Mouse (Mus musculus): Measurements from ENCODE around the gene Rpl4.
"Not testable (repeated sequence)": the region's sequence is repeated elsewhere in the genome, so short reads cannot be mapped to it uniquely, and the experiment has no call there.

Gene Rpl4

DNA sequence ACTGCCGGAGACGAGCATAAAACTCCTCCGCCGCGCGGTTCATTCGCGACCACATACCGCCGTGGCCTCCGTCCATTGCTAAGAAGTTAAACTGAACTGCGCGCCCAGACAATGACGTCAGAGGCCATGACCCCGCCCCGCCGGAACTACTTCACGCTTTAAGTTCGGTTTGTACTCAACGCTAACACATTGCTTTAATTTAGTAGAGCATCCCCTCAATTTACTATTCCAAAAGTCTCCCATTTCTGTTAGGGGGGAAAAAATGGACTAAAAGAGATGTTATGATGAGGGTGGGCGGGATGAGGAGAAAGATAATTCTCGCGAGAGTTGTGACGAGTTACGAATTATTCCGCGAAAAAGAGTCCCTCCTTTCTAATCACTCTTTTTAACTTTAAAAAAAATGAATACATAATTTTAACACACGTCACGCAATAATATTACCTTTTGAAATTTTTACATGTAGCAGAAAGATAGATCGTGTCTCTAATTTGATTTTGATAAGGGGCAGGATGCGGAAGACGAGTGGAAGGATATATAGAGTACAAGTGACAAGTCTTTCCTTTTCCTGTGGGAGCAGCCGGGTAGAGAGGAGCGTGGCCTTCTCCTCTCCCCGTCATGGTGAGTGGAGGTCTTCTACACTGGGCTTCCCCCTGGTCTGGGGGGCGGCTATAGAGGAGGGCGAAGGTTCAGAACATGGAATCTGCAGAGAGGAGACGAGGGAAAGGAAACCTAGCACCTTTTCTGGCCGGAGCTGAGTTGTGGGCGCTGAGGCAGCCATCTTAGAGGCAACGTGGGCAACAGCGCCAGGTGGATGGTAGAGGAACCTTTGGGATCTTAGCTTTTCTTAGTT, at the start of gene Rpl4, which contains the start of gene Zwilch:
TSS of gene Rpl4 (plus strand) at position 560 of the 850 bp plus-strand sequence.
TSS of gene Zwilch (minus strand) at position 289 of the 850 bp plus-strand sequence.
- peak; percentile 93 for DNase-seq (ENCODE audit: low spot score)

DNA sequence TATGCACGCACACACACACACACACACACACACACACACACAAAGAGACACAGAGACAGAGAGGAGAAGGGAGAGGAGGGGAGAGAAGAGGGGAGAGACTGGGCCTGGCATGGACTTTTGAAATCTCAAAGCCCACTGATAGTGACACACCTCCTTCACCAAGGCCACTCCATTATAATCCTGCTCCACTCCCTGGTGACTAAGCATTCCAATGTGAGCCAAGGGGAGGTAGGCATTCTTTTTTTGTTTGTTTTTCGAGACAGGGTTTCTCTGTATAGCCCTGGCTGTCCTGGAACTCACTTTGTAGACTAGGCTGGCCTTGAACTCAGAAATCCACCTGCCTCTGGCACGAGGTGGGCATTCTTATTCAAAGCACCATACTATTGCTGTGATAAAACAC, 48.3 kb upstream of the Rpl4 start:
- not testable (repeated sequence) for DNase-seq (ENCODE audit: low spot score)

DNA sequence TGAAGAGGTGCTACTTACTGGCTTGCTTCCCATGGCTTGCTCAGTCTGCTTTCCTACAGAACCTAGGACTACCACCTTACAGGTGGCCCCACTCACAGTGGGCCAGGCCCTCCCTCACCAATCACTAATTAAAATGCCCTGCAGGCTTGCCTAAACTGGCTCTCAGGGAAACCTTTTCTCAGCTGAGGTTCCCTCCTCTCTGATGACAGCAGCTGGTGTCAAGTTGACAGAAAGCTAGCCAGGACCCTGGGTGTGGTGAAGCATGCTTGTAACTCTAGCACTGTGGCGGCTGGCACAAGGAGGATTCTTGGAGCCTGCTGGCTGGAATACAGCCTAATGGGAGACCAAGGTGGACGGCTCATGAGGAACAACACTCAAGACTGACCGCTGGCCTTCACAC, 47.9 kb upstream of the Rpl4 start:
- no peak for DNase-seq (ENCODE audit: low spot score)

DNA sequence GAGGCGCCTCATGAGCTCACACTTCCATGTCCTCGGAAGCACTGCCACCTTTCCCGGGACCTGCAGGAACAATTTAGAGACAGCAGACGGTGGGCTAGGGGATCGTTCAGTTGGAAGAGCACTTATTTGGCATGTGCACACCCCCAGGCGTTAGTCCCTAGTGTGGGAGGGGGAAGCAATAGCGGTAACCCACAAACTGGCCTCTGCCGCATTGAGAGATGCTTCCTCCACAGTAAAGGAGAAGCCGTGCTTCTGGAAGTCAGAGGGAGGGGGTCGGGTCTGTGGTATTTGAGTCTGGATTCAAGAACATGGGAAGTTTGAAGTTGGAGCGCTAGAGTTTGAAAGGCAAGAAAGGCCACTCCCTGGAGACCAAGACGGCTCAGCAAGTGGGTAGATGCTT, 47.1 kb upstream of the Rpl4 start:
- DNase-seq (ENCODE audit: low spot score): no peak

DNA sequence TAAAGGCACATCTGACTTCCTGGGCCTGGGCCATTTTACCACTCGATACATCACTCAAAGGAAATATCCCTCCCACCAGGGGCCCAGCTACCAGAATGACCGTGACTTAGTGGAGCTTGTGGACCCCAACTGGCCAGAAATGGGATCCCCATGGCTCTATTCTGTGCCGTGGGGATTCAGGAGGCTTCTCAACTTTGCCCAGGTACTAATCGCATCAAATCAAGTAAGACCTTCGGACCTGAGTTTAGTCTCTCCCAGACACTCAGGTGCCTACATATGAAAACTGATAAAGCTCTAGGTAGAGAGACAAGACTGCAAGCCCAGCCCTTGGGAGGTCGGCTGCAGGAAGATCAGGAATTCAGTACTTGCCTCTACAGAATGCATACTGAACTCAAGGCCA, 41.6 kb upstream of the Rpl4 start:
- DNase-seq (ENCODE audit: low spot score): no peak

DNA sequence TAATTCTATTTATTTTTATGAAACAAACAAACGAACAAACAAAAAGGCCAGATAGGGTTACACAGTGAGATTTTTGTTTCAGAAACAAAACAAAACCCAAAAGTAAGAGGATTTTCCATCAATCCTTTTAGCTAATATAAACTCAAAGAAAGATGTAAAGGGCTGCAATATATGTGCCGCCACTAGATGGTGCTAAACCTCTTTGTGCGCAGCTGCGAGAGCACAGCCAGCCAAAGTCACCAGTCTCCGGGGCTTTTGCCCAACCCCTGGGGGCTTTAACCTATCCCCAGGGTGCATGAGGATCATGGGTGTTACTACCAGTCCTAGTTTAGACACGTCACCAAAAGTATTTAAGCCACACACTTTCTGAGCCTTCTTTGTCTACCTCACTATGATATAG, 34.3 kb upstream of the Rpl4 start:
- peak; percentile 23 for DNase-seq (ENCODE audit: low spot score)

DNA sequence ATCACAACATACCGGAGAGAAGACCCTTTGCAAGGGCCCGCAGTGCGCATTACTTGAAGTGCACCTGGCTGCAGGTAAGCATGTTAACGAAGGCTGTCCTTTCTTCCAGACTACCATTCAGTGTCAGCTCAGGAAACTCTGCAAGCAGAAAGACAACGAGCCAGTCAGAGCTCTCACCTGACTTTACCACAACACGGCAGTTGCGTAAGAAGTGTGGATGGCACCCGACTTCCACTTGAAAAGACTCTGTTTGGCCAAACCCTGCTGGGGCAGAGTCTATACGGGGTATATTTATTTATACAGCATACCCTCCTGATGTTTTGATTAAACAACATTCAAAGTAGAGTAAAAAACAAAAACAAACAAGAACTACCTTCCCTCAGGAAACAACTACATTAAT, 33.3 kb upstream of the Rpl4 start:
- DNase-seq (ENCODE audit: low spot score): no peak

DNA sequence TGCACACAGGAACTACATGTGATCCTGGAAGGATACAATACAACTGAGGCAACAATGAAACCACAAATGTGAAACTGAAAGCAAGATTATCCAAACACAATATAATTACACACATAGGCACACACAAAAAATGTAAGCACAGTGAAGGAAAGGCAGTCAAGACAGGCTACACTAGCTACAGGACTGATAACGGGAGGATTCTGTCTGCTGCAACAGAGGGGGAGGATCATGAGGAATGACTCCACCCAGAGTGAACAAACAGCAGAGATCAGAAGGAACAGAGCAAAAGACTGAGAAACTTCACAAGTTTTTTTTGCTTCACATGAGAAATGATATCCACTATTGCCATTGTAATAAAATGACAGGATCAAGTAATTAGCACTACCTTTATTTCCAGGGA, 16.5 kb upstream of the Rpl4 start:
- DNase-seq (ENCODE audit: low spot score): no peak

DNA sequence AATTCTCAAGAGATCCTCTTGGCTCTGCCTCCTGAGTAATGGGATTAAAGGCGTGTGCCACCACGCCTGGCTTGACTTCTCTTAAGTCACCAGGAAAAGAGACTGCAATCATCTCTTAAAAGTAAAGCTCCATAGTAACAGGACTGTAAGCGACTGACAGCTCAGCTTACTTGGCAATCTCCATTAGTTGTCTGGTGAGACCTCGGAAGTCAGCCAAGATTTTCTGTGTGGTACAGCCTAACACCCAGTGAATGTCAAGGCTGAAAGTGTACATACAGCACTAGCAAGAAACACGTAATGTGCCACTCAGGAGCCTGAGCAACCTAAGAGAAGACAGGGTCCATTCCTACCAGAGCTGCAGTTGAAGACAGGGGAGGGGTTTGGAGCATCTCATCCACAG, 12.7 kb upstream of the Rpl4 start:
- no peak for DNase-seq (ENCODE audit: low spot score)

DNA sequence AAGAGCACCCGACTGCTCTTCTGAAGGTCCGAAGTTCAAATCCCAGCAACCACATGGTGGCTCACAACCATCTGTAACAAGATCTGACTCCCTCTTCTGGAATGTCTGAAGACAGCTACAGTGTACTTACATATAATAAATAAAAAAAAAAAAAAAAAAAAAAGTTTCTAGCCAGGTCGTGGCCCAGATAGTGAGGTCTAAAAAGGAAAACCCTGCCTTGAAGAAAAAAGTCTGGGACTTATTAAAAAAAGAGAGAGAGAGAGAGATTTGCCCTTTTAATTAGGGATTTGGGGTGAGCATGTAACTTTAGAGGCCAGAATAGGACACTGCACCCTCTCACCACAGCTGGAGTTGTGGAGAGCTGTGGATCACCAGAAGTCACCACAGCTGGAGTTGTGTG, 3.2 kb upstream of the Rpl4 start:
- not testable (repeated sequence) for DNase-seq (ENCODE audit: low spot score)

DNA sequence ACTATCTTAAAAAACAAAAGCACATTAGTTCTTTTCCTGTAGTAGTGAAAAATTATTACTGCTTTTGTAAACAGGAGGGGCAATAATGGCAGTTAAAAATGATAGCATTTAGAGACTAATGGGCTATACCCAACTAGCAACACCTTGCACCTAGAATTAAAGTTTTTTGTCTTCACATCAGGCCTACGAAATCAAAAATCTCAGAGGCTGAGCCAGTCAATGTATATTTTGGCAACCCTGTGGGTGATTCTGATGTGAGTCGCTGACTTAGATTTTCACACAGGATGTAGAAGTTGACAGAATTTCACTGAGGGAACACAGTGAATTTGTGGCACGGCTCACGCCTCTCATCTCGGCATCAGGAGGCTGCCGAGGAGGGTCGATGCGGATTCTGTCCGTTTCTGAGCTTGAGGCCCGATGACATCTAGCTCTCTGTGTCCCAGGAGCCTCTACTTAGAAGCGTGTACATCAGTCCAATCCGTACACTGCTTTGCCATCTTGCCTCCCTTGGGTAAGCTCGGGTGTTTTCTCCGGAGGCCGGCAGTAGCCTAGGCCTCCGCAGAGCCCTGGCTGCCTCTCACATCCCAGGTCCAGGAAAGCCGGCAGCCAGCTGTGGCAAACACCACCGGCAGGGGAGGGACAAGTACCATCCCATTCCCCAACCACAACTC, 895 bp upstream of the Rpl4 start:
- no peak for DNase-seq (ENCODE audit: low spot score)

DNA sequence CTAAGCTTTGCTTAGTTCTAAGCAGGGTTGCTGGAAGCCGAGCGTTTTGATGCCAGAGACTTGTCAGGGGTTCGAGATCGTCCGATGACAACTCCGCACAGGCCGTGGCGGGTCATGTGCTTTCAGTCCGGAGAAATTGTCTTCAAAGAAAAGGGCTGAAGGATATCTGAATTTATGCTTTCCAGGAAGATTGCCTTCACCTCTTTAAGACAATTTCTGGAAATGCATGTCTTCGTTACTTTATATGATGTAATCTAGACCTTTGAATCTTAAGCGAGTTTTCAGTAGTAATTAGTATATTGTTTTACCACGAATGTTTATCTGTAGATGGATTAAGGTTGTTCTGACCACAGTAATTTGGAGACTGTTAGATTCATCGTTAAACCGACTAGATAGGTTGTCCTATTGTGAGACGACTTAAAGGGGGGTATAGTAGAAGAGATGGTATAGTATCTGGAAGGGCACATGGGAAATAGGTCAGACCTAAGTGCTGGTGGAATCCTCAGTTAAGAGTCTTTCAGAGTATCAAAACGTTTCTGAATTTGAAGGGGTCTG, 568 bp downstream of the Rpl4 start:
- DNase-seq (ENCODE audit: low spot score): no peak

DNA sequence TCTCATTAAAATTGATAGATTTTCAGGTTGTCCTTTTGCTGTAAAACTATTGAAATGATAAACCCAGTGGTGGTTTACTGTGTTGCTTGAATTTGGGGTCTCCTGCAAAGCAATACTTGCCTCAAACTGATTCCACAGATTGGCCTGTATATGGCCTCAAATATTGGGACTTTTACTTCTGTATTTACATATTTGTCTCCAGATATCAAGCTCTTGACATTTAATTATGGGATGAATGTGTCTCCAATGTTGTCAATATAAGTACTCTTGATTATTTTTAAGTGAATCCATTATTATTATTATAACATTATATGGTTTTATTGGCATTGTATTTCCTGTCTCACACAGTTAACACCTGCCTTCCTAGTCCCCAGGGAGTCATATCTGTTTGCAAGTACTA, 1.2 kb downstream of the Rpl4 start:
- DNase-seq (ENCODE audit: low spot score): no peak

DNA sequence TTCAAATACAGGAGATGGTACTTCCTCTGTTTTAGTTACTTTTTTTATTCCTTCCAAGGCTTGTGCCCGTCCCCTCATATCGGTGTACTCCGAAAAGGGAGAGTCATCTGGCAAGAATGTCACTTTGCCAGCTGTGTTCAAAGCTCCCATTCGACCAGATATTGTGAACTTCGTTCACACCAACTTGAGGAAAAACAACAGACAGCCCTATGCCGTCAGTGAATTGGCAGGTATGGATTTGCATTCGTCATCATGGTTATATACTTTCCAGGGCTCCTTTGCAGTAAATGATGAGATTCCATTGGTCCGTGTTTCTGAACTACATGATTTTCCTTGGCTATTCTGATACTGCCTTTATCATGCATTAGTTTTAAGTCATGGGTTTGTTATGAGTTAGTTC, 1.6 kb downstream of the Rpl4 start:
- DNase-seq (ENCODE audit: low spot score): no peak

DNA sequence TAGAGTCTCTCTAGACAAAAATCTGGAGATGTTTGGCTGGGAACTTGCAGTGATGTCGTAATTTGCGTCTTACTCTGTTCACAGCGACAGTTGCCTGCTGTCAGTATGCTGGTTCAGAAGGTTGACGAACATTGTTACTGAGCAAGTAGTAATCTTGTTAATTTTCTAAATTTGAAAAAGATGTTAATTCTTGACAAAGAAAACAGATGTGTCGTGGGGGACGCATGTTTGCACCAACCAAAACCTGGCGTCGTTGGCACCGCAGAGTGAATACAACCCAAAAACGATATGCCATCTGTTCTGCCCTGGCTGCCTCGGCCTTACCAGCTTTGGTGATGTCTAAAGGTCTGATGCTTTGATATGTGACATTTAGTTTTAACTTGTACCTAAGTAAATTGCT, 2.2 kb downstream of the Rpl4 start:
- no peak for DNase-seq (ENCODE audit: low spot score)

DNA sequence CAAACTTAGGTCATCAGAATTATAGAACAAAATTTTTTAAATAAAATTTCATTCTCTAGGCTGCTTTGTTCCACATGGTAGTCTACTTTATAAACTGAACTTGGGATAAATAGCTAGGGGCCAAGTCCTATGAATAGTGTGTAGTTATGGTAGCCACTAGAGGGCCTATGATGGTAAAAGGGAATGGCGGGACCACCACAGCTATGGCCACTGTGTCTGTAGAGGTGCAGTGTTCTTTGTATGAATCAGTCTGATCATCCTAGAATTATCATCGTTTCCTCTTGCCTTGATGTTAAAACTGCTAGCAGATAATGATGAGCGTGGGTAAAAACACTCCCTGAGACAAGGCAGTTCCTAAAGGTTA, 5.4 kb downstream of the Rpl4 start:
- peak; percentile 77 for DNase-seq (ENCODE audit: low spot score)

DNA sequence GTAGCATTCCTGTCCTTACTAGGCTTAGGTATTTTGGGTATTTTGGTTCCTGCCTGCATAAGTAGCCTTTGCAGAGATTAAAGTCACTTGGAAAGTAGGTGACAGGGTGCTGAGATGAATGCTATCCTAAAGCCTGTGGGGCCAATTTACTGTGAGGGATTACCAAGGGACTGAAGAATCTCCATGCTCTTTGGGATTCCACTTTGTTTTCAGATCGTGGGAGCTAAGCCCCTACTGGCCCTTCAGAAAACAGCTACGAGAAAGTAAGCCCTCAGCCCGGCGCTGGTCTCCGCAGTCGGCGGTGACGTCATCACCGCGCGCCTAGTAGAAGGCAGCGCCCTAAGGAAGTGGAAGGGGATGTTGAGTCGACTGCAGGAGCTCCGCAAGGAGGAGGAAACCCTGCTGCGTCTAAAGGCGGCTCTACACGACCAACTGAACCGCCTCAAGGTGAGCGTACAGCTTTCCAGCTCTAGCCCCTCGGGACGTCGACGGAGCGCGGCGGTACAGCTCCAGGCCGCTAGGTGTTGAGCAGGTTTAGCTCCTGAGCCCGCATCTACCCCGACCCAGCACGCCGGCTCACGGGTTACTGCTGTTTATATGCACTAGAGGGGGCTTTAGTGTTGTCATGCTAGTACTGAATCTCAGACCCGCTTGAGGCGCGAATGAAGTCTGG, 5.9 kb downstream of the Rpl4 start, which contains the start of gene Snapc5:
TSS of gene Snapc5 (plus strand) at position 301 of the 673 bp plus-strand sequence.
- peak; percentile 98 for DNase-seq (ENCODE audit: low spot score)

DNA sequence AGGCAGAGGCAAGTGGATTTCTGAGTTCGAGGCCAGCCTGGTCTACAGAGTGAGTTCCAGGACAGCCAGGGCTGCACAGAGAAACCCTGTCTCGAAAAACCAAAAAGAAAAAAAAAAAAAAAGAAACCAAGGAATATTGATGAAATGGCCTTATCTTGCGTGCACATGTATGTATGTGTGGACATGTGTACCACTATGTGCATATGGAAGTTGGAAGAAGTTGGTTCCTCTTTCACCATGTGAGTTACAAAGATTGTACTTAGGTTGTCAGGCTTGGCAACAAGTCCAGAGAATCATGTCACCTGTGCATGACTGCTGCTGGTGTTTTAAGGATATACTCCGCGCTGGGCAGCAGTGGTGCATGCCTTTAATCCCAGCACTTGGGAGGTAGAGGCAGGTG, 10.1 kb downstream of the Rpl4 start:
- DNase-seq (ENCODE audit: low spot score): not testable (repeated sequence)

DNA sequence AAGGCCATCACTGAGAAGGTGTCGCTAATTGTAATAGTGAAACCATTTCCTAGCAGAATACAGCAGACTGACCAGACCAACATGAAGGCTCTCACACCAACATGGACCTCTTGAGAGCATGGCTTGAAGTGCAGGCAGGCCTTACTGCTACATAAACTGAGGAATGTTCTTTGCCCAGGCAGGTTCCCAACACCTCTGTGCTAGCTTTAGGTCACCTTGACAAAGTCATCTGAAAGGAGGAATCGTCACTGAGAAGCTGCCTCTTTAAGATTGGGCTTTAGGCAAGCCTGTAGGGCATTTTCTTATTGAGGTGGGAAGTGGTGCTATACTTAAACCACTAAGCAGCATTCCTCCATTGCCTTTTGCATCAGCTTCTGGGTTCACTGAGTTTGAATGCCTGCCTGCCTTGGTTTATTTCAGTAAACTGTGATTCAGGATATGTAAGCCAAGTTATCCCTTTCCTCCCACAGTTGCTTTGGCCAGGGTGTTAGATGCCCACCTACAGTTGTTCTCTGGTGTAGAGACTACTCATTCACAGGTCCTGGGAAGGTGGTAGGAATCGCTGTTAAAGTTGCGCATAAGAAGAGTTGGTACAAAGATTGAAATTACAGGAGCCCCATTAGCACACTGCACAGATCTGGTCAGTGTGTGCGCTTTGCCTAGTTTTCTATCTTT, 11.1 kb downstream of the Rpl4 start:
- no peak for DNase-seq (ENCODE audit: low spot score)

DNA sequence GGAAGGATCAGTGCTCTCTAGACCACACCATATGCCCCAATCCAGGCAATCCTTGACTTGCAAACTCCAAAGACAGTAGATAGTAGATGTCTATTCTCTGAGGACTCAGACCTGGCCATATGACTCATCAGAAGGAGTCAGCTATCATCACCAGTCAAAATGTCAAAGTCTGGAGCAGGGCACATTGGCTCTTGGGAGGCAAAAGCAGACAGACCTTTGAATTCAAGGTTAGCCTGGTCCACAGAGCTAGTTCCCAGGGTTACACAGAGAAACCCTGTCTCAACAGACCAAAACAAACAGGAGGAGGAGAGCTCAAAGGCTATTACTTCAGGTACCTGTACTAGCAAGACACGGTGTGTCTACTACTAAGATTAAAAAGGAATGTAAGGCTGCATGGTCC, 20.7 kb downstream of the Rpl4 start:
- no peak for DNase-seq (ENCODE audit: low spot score)

DNA sequence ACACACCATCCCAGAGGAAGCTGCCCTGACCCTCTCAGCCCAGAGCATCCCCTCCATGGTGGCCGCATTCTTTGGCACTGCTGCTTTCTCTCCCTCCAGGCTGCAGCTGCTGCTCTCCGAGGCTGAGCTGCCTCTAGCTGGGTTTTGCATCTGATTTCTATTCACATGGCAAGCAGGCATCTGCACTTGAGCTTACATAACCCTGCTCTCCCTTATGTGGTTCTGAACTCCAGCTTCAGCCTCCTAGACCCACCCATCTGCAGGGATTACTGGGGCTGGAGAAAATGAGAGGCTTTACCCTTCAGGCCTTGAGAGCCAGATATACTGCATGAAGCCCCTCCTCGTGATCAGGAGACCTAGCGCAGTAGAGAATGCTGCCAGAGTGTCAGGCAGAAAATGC, 22.4 kb downstream of the Rpl4 start:
- DNase-seq (ENCODE audit: low spot score): no peak

DNA sequence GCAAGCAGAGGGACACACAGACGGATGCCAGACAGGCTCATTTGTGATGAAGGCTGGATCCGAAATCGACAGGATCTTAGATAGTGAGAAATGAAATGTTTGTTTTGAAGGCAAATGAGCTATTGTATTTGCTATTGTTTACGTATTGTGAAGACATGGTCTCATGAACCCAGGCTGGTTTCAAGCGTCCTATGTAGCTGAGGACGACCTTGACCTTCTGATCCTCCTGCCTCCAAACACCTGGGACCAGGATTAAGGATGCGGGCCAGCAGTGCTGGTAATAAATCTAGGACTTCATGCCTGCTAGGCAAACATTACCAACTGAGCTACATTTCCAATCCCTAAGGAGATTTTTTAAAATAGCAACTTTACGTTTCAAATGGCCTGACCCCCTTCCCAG, 24.3 kb downstream of the Rpl4 start:
- DNase-seq (ENCODE audit: low spot score): no peak

Measured in embryo, embryonic 10 days (tissue).